In genomic region chr2:71852161-71852560, GRCm38 (mm10) we compare ENCODE assay signal across 8 mouse cellular contexts. TPM values are rescaled to one million over a fixed set of nuclear protein-coding genes. Genes with fewer than 3 reads are reported as not detected.
DNase-seq lines count a peak whose midpoint lies in the region; ATAC-seq and TF ChIP-seq lines count a peak whose summit lies in the region.
"Not testable (repeated sequence)": the region's sequence is repeated elsewhere in the genome, so short reads cannot be mapped to it uniquely, and the experiment has no call there.

No protein-coding gene starts in this region.

- not testable (repeated sequence) for H3K27me3 ChIP-seq in forebrain, embryonic 14.5 days (replicated peaks; ENCODE audit: control insufficient read depth, insufficient read depth, low read length); lung, embryonic 14.5 days (ENCODE audit: insufficient read depth, low read length); testis, adult 2 months (ENCODE audit: control insufficient read depth, insufficient read depth, low read length)

- ATAC-seq in forebrain, embryonic 14.5 days: peak; percentile 67
- ATAC-seq in lung, embryonic 14.5 days (ENCODE audit: insufficient read depth): not testable (repeated sequence)
- ATAC-seq in neutrophil, adult 5-6 weeks (ENCODE audit: extremely low read depth, insufficient number of reproducible peaks, low FRiP score, poor library complexity, severe bottlenecking): peak; percentile 55; the same call in 1 of the 2 replicates

- not testable (repeated sequence) for H3K9ac ChIP-seq in forebrain, embryonic 14.5 days (ENCODE audit: low read length); lung, embryonic 14.5 days

- not testable (repeated sequence) for H3K9me3 ChIP-seq in forebrain, embryonic 14.5 days (replicated peaks; ENCODE audit: control insufficient read depth, low read length); lung, embryonic 14.5 days (ENCODE audit: low read depth, low read length)

- peak; percentile 26; the same call in 1 of the 2 replicates for TF ChIP-seq CTCF in brain, embryonic 14.5 days (IDR thresholded peaks at IDR 0.05; ENCODE audit: borderline replicate concordance, extremely low read depth, insufficient read depth, insufficient read length)
- peak; percentile 60 for TF ChIP-seq CTCF in lung, embryonic 14.5 days (IDR thresholded peaks at IDR 0.05; ENCODE audit: low read depth)
- peak; percentile 43; the same call in 1 of the 2 replicates for TF ChIP-seq CTCF in testis, adult 2 months (IDR thresholded peaks at IDR 0.05; ENCODE audit: control insufficient read depth, insufficient read depth, insufficient replicate concordance, low read depth, low read length)

- not testable (repeated sequence) for H3K4me3 ChIP-seq in forebrain, embryonic 14.5 days (ENCODE audit: low read depth, low read length); lung, embryonic 14.5 days (ENCODE audit: low read depth, low read length); testis, adult 2 months (ENCODE audit: control insufficient read depth, low read depth, low read length)

- DNase-seq in 416B (ENCODE audit: low read depth): peak; percentile 58
- DNase-seq in brain, embryonic 14.5 days (ENCODE audit: low read depth): peak; percentile 59
- not testable (repeated sequence) for DNase-seq in forebrain, embryonic 14.5 days (ENCODE audit: low spot score); lung, embryonic 14.5 days
- DNase-seq in heart, postnatal 4 days: peak; percentile 68
- peak; percentile 60 to 80 for DNase-seq in kidney, postnatal 36 days

- H3K4me2 ChIP-seq in forebrain, embryonic 14.5 days (ENCODE audit: low read length); lung, embryonic 14.5 days: not testable (repeated sequence)

- H3K27ac ChIP-seq in forebrain, embryonic 14.5 days (ENCODE audit: low read depth, low read length); lung, embryonic 14.5 days (ENCODE audit: low read depth); testis, adult 2 months (ENCODE audit: control insufficient read depth, insufficient read depth, low read depth, low read length): not testable (repeated sequence)

- 2% methylated on average over 5 of the region's 8 CpGs for WGBS in forebrain, embryonic 14.5 days
- 1% methylated on average over 6 of the region's 8 CpGs for WGBS in lung, embryonic 14.5 days

- not testable (repeated sequence) for TF ChIP-seq POLR2A in brain, embryonic 14.5 days (IDR thresholded peaks at IDR 0.05; ENCODE audit: borderline replicate concordance, extremely low read depth, insufficient read depth, insufficient read length, poor library complexity, severe bottlenecking); testis, adult 2 months (IDR thresholded peaks at IDR 0.05; ENCODE audit: control insufficient read depth, low read depth, low read length)

- H3K4me1 ChIP-seq in forebrain, embryonic 14.5 days (ENCODE audit: control insufficient read depth, insufficient read depth, low read length); lung, embryonic 14.5 days (ENCODE audit: insufficient read depth); testis, adult 2 months (ENCODE audit: control insufficient read depth, insufficient read depth, low read length): not testable (repeated sequence)

- peaks cover 36% of the 10 kb centered on the region for H3K36me3 ChIP-seq in forebrain, embryonic 14.5 days (ENCODE audit: control insufficient read depth, insufficient read depth, low read length)
- peaks cover 33% of the 10 kb centered on the region for H3K36me3 ChIP-seq in lung, embryonic 14.5 days (ENCODE audit: insufficient read depth)
- H3K36me3 ChIP-seq in testis, adult 2 months (ENCODE audit: control insufficient read depth, insufficient read depth, low read length): not testable (repeated sequence)

RNA-seq across cellular contexts. Expression of gene Pdk1, which starts 20.9 kb away (rescaled TPM):
- 11.4 and 14.1 TPM in 2 replicates for polyA plus RNA-seq in brain, embryonic 14.5 days (2012; rRNA removed)
- 20.2 and 22.3 TPM in 2 replicates for polyA plus RNA-seq in forebrain, embryonic 14.5 days (2014; fragmentation: Nextera tagmentation; extraction: Ambion mirVana)
- total RNA-seq in heart, postnatal 4 days (2021): 100 to 1,000 TPM; 129 to 138 TPM
- polyA plus RNA-seq in lung, embryonic 14.5 days (2014; fragmentation: Nextera tagmentation; extraction: Ambion mirVana): 45.1 and 54.4 TPM in 2 replicates
- 36.2 and 39.0 TPM in 2 replicates for total RNA-seq in neutrophil, adult 5-6 weeks (2017)
- 4.2 and 5.4 TPM in 2 replicates for polyA plus RNA-seq in testis, adult 2 months (2012; rRNA removed)
